Mouse (Mus musculus) C2C12 (cell line): ENCODE measurements at regions not wholly inside any gene's neighbourhood (a gene's known extent, or its start where the extent isn't known, plus 50 kb on each side); places are given as distances from the start of the nearest gene placed in this dataset.

Experiments
- CTCF ChIP-seq: IDR thresholded peaks from one replicate; pipeline ENCODE4 v1.5.1; 2011; ENCODE audit not compliant: control insufficient read depth, insufficient read depth, insufficient read length
- FOSL1 ChIP-seq: IDR thresholded peaks from one replicate; pipeline ENCODE4 v1.8.0; 2011; ENCODE audit warnings: mild to moderate bottlenecking, low read length; ENCODE audit not compliant: poor library complexity, insufficient read depth, severe bottlenecking
- MAX ChIP-seq: IDR thresholded peaks from one replicate; pipeline ENCODE4 v1.6.1; 2011; ENCODE audit warnings: mild to moderate bottlenecking, control low read depth
- USF1 ChIP-seq: IDR thresholded peaks from one replicate; pipeline ENCODE4 v1.6.1; 2011; ENCODE audit warnings: low read depth, mild to moderate bottlenecking, control low read depth, moderate library complexity

DNA sequence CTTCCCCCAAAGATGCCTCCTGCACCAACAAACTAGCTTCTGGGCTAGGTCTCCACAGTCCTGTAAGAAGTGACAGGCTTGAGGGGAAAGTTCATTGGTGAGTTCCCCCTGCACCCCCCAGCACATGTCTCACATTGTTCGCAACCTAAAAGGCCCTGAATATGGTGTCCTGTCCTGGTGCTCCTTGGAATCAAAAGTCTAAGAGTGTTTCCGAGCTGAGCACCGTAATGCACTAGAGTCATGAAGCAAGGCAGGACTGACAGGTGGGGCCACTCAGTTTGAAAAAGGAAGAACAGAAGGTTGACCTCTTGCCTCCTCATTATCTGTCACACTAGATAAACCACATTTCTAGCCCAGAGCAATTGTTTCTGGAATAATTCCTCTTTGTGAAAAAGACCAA is 650.4 kb upstream of the Igfbp3 start:
- TF ChIP-seq CTCF, result no peak
- TF ChIP-seq USF1, result no peak
- no peak for TF ChIP-seq MAX
- no peak for TF ChIP-seq FOSL1
